Mouse (Mus musculus) forebrain, postnatal 0 days (tissue): ENCODE results near the gene Rab3il1. TPM values are rescaled to one million over a fixed set of nuclear protein-coding genes. Genes with fewer than 3 reads are reported as not detected.
A peak's percentile ranks its signal among the peaks of the same experiment; 100 is the strongest.

Experiments
- ATAC-seq: fragments of 200-750 bp; cut with Nextera tagmentation; 2 replicates; pipeline ENCODE4 v1.8.0; 2017; ENCODE audit warnings: mild to moderate bottlenecking, moderate library complexity
- DNase-seq: peaks from one replicate; pipeline ENCODE4 v3.0.0-alpha.2; 2015
- H3K27ac ChIP-seq: fragments of 300-500 bp; sonication (generic); 2 replicates; pipeline ENCODE4 v1.5.1; 2014; ENCODE audit warnings: low read depth, mild to moderate bottlenecking, antibody characterized with exemption, low read length, moderate library complexity, mixed read lengths
- H3K27me3 ChIP-seq: fragments of 300-500 bp; sonication (generic); 2 replicates; pipeline ENCODE4 v1.6.1; 2014; ENCODE audit warnings: mild to moderate bottlenecking, low read length, mixed read lengths; ENCODE audit not compliant: insufficient read depth
- H3K36me3 ChIP-seq: fragments of 300-500 bp; sonication (generic); 2 replicates; pipeline ENCODE4 v1.6.1; 2014; ENCODE audit warnings: mild to moderate bottlenecking, moderate library complexity; ENCODE audit not compliant: insufficient read depth
- H3K4me1 ChIP-seq: fragments of 300-500 bp; sonication (generic); 2 replicates; pipeline ENCODE4 v1.6.1; 2014; ENCODE audit warnings: antibody characterized with exemption; ENCODE audit not compliant: insufficient read depth
- H3K4me2 ChIP-seq: fragments of 300-500 bp; sonication (generic); 2 replicates; pipeline ENCODE4 v1.6.1; 2014; ENCODE audit warnings: low read depth, mild to moderate bottlenecking, moderate library complexity
- H3K4me3 ChIP-seq: fragments of 300-500 bp; sonication (generic); 2 replicates; pipeline ENCODE4 v1.5.1; 2014; ENCODE audit warnings: low read depth, low read length, mixed read lengths
- H3K9ac ChIP-seq: fragments of 300-500 bp; sonication (generic); 2 replicates; pipeline ENCODE4 v1.6.1; 2014; ENCODE audit warnings: mild to moderate bottlenecking
- H3K9me3 ChIP-seq: fragments of 300-500 bp; sonication (generic); 2 replicates; pipeline ENCODE4 v1.6.1; 2016; ENCODE audit warnings: low read length
- CTCF ChIP-seq: sonication (generic); IDR thresholded peaks from 2 replicates; pipeline ENCODE4 v1.5.1; 2016; ENCODE audit warnings: antibody characterized with exemption, control low read depth, low read depth
- WGBS: fragments of 180-500 bp; shearing (Covaris S2); extraction: QIAGEN DNeasy Blood & Tissue Kit; methylation state at CpG from one replicate; pipeline ENCODE4 v1.1.7; 2014; 5-methylcytosine and 5-hydroxymethylcytosine counted together
- polyA plus RNA-seq: library from polyadenylated mRNA; unstranded; fragments of >200 nt; fragmentation: Nextera tagmentation; extraction: Ambion mirVana; gene quantifications from 2 replicates; pipeline ENCODE4 v1.2.1, GENCODE M21; 2015
- total RNA-seq: library from RNA; depleted of rRNA; stranded (reverse); fragments of >200 nt; gene quantifications from 2 replicates; pipeline ENCODE4 v1.2.3, GENCODE M21; 2014

The Rab3il1 gene
- total and polyA plus RNA-seq, 2 experiments from 2014 or later = 19.9 to 20.0 TPM

- WGBS = 91% methylated on average over 3 of the region's 3 CpGs
- Histone ChIP-seq H3K4me2 (no peak overlapping the region), H3K27me3 (no peaks in the 10 kb centered on the region), H3K4me3 (no peak overlapping the region), H3K36me3 (peaks cover 66% of the 10 kb centered on the region), H3K9me3 (no peaks in the 10 kb centered on the region), H3K9ac (no peak overlapping the region), H3K4me1 (no peaks in the 10 kb centered on the region), H3K27ac (no peak overlapping the region)
- DNase-seq = no peak
- ATAC-seq = no peak
- TF ChIP-seq CTCF = no peak
These were observed 55.2 kb downstream of the Rab3il1 start for GRCm38 (mm10) chr19:10056686-10057085.

- no peak overlapping the region for H3K27ac ChIP-seq
- TF ChIP-seq CTCF = no peak
- no peak for DNase-seq
- 74% methylated on average over 11 of the region's 11 CpGs for WGBS
- no peak overlapping the region for H3K9ac ChIP-seq
- H3K4me1 ChIP-seq = no peaks in the 10 kb centered on the region
- no peak overlapping the region for H3K4me2 ChIP-seq
- no peak overlapping the region for H3K4me3 ChIP-seq
- H3K27me3 ChIP-seq = no peaks in the 10 kb centered on the region
- peaks cover 74% of the 10 kb centered on the region for H3K36me3 ChIP-seq
- no peaks in the 10 kb centered on the region for H3K9me3 ChIP-seq
- ATAC-seq = no peak
These were observed 56.2 kb downstream of the Rab3il1 start for GRCm38 (mm10) chr19:10057486-10058351.

DNA sequence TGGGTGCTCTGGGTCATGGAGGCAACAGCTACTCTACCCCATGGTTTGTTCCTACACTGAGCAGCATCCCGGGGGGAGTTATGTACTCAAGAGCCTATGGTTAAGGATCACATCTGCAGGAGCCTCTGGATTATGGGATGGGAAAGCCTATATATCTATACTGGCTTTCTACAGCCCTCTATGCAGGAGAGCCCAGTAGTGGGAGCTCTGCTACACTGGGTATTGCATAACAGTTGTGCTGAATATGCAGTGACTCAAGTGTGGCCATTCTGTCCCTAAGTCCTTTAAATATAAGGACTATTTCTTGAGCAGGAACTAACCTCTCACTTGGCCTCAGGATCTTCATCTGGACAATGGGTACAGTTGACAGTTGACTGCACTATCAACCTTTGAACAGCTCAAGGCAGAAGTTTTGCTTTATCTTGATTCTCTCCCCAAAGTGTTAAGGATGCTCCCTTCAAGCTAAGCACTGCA is 56.9 kb downstream of the Rab3il1 start:
- WGBS = 94% methylated on average over 1 of the region's 1 CpGs
- H3K9me3 ChIP-seq = no peaks in the 10 kb centered on the region
- H3K4me2 ChIP-seq = no peak overlapping the region
- H3K4me3 ChIP-seq = no peak overlapping the region
- no peak for TF ChIP-seq CTCF
- H3K27ac ChIP-seq = no peak overlapping the region
- H3K9ac ChIP-seq = no peak overlapping the region
- DNase-seq = no peak
- no peaks in the 10 kb centered on the region for H3K4me1 ChIP-seq
- ATAC-seq = no peak
- H3K36me3 ChIP-seq = peaks cover 76% of the 10 kb centered on the region
- no peaks in the 10 kb centered on the region for H3K27me3 ChIP-seq

GRCm38 (mm10) chr19:10058876-10059427 is 57.5 kb downstream of the Rab3il1 start:
- Histone ChIP-seq H3K4me2 (no peak overlapping the region), H3K36me3 (peaks cover 76% of the 10 kb centered on the region), H3K27me3 (no peaks in the 10 kb centered on the region), H3K27ac (no peak overlapping the region), H3K9ac (no peak overlapping the region), H3K9me3 (no peaks in the 10 kb centered on the region), H3K4me1 (no peaks in the 10 kb centered on the region), H3K4me3 (no peak overlapping the region)
- 58% methylated on average over 9 of the region's 9 CpGs for WGBS
- TF ChIP-seq CTCF = no peak
- DNase-seq (no peak), ATAC-seq (no peak)

DNA sequence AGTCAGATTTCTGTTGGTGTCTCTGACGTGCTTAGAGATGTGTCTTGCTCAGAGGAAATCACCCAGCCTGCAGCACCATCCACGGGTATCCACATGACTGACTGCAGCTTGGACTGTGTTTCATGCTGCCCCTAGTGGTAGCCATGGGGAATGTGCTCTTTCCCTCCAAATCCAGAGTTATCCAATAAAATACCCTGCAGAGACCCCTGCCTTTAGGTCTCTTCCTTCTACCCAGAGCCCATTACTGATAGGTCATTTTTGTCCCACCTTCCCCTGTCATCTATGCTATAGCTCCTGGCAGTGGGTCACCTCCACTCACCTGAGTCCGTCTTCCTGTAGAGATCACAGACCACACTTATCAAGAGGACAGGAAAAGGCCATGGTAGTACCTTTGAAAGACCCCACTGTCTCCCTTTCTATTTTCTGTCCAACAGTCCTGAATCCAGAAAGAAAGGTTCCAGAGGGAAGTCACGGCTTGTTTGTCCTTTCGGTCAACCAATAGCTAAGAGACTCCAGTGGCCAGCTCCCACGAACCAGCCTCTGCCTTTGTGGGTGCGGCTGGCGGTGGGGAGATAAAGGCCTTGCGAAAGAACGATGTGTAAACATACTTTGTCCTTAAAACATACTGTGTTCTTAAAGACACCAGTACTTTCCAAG is 58.6 kb downstream of the Rab3il1 start:
- DNase-seq (peak; percentile 75), ATAC-seq (peak; percentile 85)
- TF ChIP-seq CTCF = peak; percentile 93
- Histone ChIP-seq H3K36me3 (peaks cover 77% of the 10 kb centered on the region), H3K9ac (no peak overlapping the region), H3K27me3 (no peaks in the 10 kb centered on the region), H3K4me2 (no peak overlapping the region), H3K4me3 (no peak overlapping the region), H3K4me1 (no peaks in the 10 kb centered on the region), H3K27ac (peak overlapping the region; percentile 35; the same call in 1 of the 2 replicates), H3K9me3 (no peaks in the 10 kb centered on the region)
- WGBS = 54% methylated on average over 10 of the region's 10 CpGs

DNA sequence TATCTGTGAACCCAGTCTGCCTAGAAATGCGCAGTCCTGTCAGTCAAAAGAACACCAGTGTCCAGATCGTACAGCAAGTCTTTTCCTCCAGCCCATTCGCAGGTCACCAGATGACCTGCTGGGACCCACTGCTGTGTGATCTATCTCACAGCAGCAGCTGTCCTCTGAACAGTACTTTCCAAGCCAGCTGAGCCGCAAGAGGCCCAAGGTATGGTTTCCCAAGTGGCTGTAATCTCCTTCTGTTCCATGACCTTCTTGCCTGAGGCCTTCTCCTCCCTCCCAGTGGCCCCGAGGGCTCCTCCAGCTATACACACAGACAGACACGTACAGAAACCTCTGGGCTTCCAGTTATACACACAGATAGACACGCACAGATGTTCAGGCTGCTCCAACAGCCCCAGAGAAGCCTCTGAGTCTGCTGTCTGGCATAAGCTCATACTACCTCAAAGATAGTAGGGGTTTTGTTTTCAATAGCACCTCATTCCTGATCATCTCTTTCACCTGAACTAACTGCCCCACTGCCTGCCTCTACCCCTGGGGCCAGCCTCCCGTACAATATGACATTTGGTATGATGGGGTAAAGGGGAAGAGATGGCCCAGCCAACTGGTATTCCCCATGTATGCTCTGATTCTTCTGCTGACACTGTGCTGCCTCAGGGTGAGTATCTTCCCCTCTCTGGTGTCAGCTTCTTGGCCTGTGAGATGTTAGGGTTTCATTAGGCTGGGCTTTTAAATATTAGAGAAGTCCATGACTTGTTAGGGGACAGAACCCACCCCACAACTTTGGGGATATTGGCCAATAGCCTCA is 59.5 kb downstream of the Rab3il1 start:
- H3K27ac ChIP-seq = no peak overlapping the region
- TF ChIP-seq CTCF = no peak
- H3K4me1 ChIP-seq = no peaks in the 10 kb centered on the region
- H3K4me3 ChIP-seq = no peak overlapping the region
- no peaks in the 10 kb centered on the region for H3K27me3 ChIP-seq
- no peak overlapping the region for H3K9ac ChIP-seq
- no peak for DNase-seq
- ATAC-seq = no peak
- no peak overlapping the region for H3K4me2 ChIP-seq
- 59% methylated on average over 8 of the region's 8 CpGs for WGBS
- H3K9me3 ChIP-seq = no peaks in the 10 kb centered on the region
- peaks cover 77% of the 10 kb centered on the region for H3K36me3 ChIP-seq
